Mouse (Mus musculus) limb, embryonic 14.5 days (tissue): Measurements from ENCODE around the gene Dennd1a. TPM values are rescaled to one million over a fixed set of nuclear protein-coding genes. Genes with fewer than 3 reads are reported as not detected.

ENCODE experiments used
- ATAC-seq: fragments of 200-750 bp; cut with Nextera tagmentation; 2 replicates; pipeline ENCODE4 v1.8.0; 2017; ENCODE audit warnings: low read depth, moderate number of reproducible peaks, moderate TSS enrichment; ENCODE audit not compliant: low FRiP score
- DNase-seq: peaks from one replicate; pipeline ENCODE4 v3.0.0-alpha.2; 2015; ENCODE audit warnings: low spot score
- H3K27ac ChIP-seq: fragments of 300-500 bp; sonication (generic); replicated peaks from 2 replicates; pipeline ENCODE4 v1.5.1; 2014; ENCODE audit warnings: low read depth, mild to moderate bottlenecking, low read length, moderate library complexity, mixed read lengths
- H3K27me3 ChIP-seq: fragments of 300-500 bp; sonication (generic); 2 replicates; pipeline ENCODE4 v1.6.1; 2014; ENCODE audit warnings: low read length, mixed read lengths; ENCODE audit not compliant: control insufficient read depth, insufficient read depth
- H3K36me3 ChIP-seq: fragments of 300-500 bp; sonication (generic); 2 replicates; pipeline ENCODE4 v1.6.1; 2014; ENCODE audit warnings: mild to moderate bottlenecking, low read length, moderate library complexity, mixed read lengths; ENCODE audit not compliant: control insufficient read depth, insufficient read depth
- H3K4me1 ChIP-seq: fragments of 300-500 bp; sonication (generic); 2 replicates; pipeline ENCODE4 v1.6.1; 2014; ENCODE audit warnings: antibody characterized with exemption, low read length, mixed read lengths; ENCODE audit not compliant: control insufficient read depth, insufficient read depth
- H3K4me2 ChIP-seq: fragments of 300-500 bp; sonication (generic); replicated peaks from 2 replicates; pipeline ENCODE4 v1.6.1; 2014; ENCODE audit warnings: low read depth, mild to moderate bottlenecking, low read length, moderate library complexity; ENCODE audit not compliant: severe bottlenecking
- H3K4me3 ChIP-seq: fragments of 300-500 bp; sonication (generic); replicated peaks from 2 replicates; pipeline ENCODE4 v1.5.1; 2014; ENCODE audit warnings: low read length
- H3K9ac ChIP-seq: fragments of 300-500 bp; sonication (generic); 2 replicates; pipeline ENCODE4 v1.6.1; 2014; ENCODE audit warnings: mild to moderate bottlenecking, low read depth, low read length, moderate library complexity; ENCODE audit not compliant: severe bottlenecking
- H3K9me3 ChIP-seq: fragments of 300-500 bp; sonication (generic); 2 replicates; pipeline ENCODE4 v1.6.1; 2016; ENCODE audit warnings: low read length; ENCODE audit not compliant: control insufficient read depth
- POLR2A ChIP-seq: fragments of 200-500 bp; IDR thresholded peaks from 2 replicates; pipeline ENCODE4 v1.8.0; 2012; ENCODE audit warnings: inconsistent platforms, mild to moderate bottlenecking, moderate library complexity, borderline replicate concordance; ENCODE audit not compliant: insufficient read depth, insufficient read length; ENCODE audit errors: extremely low read depth
- WGBS: fragments of 180-500 bp; shearing (Covaris S2); extraction: QIAGEN DNeasy Blood & Tissue Kit; methylation state at CpG from one replicate; pipeline ENCODE4 v1.1.7; 2014; 5-methylcytosine and 5-hydroxymethylcytosine counted together
- polyA plus RNA-seq, 2 experiments: library from polyadenylated mRNA; depleted of rRNA in 1 of 2; stranded (reverse) in 1 of 2; unstranded in 1 of 2; fragments of >200 nt; fragmentation: Nextera tagmentation in 1 of 2; extraction: Ambion mirVana in 1 of 2; gene quantifications; 2 replicates each; pipeline versions ENCODE4 v1.2.1 to v1.2.3; 2012 to 2014

Gene Dennd1a
- polyA plus RNA-seq, 2 experiments, result 11.8 to 22.9 TPM

GRCm38 (mm10) chr2:38219666-38220065 lies 67.5 kb downstream of the Dennd1a start:
- Histone ChIP-seq H3K27ac (no peak overlapping the region), H3K4me3 (no peak overlapping the region), H3K4me2 (no peak overlapping the region), H3K36me3 (no peaks in the 10 kb centered on the region), H3K9ac (no peak overlapping the region), H3K27me3 (no peaks in the 10 kb centered on the region), H3K4me1 (peaks cover 11% of the 10 kb centered on the region; the same call in 1 of the 2 replicates), H3K9me3 (no peaks in the 10 kb centered on the region)
- WGBS, result 87% methylated on average over 2 of the region's 2 CpGs
- TF ChIP-seq POLR2A, result no peak
- ATAC-seq (no peak), DNase-seq (no peak)

- WGBS, result 65% methylated on average over 1 of the region's 1 CpGs
- Histone ChIP-seq H3K4me1 (no peaks in the 10 kb centered on the region), H3K4me3 (no peak overlapping the region), H3K9ac (no peak overlapping the region), H3K4me2 (no peak overlapping the region), H3K27ac (no peak overlapping the region), H3K27me3 (no peaks in the 10 kb centered on the region), H3K36me3 (no peaks in the 10 kb centered on the region), H3K9me3 (no peaks in the 10 kb centered on the region)
- no peak for TF ChIP-seq POLR2A
- ATAC-seq, result no peak
- no peak for DNase-seq
These were observed 74.1 kb downstream of the Dennd1a start for GRCm38 (mm10) chr2:38213041-38213440.

GRCm38 (mm10) chr2:38211426-38211825 lies 75.8 kb downstream of the Dennd1a start:
- no peaks in the 10 kb centered on the region for H3K4me1 ChIP-seq
- DNase-seq (no peak), ATAC-seq (no peak)
- no peak overlapping the region for H3K4me3 ChIP-seq
- H3K9ac ChIP-seq, result no peak overlapping the region
- H3K36me3 ChIP-seq, result no peaks in the 10 kb centered on the region
- WGBS, result 94% methylated on average over 2 of the region's 2 CpGs
- H3K9me3 ChIP-seq, result no peaks in the 10 kb centered on the region
- H3K27me3 ChIP-seq, result no peaks in the 10 kb centered on the region
- H3K4me2 ChIP-seq, result no peak overlapping the region
- no peak overlapping the region for H3K27ac ChIP-seq
- no peak for TF ChIP-seq POLR2A

GRCm38 (mm10) chr2:38207752-38208151 lies 79.4 kb downstream of the Dennd1a start:
- H3K36me3 ChIP-seq, result no peaks in the 10 kb centered on the region
- ATAC-seq (no peak), DNase-seq (no peak)
- H3K9me3 ChIP-seq, result no peaks in the 10 kb centered on the region
- no peak overlapping the region for H3K4me3 ChIP-seq
- 88% methylated on average over 1 of the region's 1 CpGs for WGBS
- no peaks in the 10 kb centered on the region for H3K27me3 ChIP-seq
- no peak overlapping the region for H3K27ac ChIP-seq
- no peak overlapping the region for H3K9ac ChIP-seq
- H3K4me2 ChIP-seq, result no peak overlapping the region
- no peaks in the 10 kb centered on the region for H3K4me1 ChIP-seq
- TF ChIP-seq POLR2A, result no peak

- no peaks in the 10 kb centered on the region for H3K9me3 ChIP-seq
- no peak overlapping the region for H3K27ac ChIP-seq
- ATAC-seq (no peak), DNase-seq (no peak)
- H3K4me1 ChIP-seq, result no peaks in the 10 kb centered on the region
- H3K36me3 ChIP-seq, result no peaks in the 10 kb centered on the region
- no peak overlapping the region for H3K4me3 ChIP-seq
- H3K27me3 ChIP-seq, result no peaks in the 10 kb centered on the region
- WGBS, result 67% methylated on average over 5 of the region's 5 CpGs
- no peak overlapping the region for H3K9ac ChIP-seq
- no peak for TF ChIP-seq POLR2A
- H3K4me2 ChIP-seq, result no peak overlapping the region
These were observed 81.9 kb downstream of the Dennd1a start for GRCm38 (mm10) chr2:38205281-38205680.

GRCm38 (mm10) chr2:38204696-38205095 lies 82.5 kb downstream of the Dennd1a start:
- ATAC-seq (no peak), DNase-seq (no peak)
- Histone ChIP-seq H3K4me2 (no peak overlapping the region), H3K36me3 (no peaks in the 10 kb centered on the region), H3K9me3 (no peaks in the 10 kb centered on the region), H3K4me3 (no peak overlapping the region), H3K27ac (no peak overlapping the region), H3K4me1 (no peaks in the 10 kb centered on the region), H3K9ac (no peak overlapping the region), H3K27me3 (no peaks in the 10 kb centered on the region)
- TF ChIP-seq POLR2A, result no peak
- WGBS, result 37% methylated on average over 2 of the region's 2 CpGs
